Mouse (Mus musculus): ENCODE measurements around the gene Naa35.

DNA sequence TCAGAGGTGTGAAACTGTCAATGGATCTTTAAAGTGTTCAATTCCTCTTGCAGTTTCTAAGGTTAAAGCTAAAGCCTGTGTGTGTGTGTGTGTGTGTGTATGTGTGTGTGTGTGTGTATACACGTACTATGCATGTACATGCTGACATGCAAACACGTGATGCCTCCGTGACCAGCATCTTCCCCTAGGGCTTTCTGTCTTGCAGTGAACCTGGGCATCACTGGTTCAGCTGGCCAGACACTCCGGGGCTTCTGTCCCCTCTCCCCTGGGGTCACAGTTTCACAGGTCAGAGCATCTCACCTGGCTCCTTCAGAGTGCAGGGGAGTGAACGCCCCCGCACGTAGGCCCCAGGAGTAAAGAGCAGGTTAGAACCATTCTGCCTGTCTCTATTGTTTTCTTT is 88.5 kb downstream of the Naa35 start:
- no peak for TF ChIP-seq CTCF (IDR thresholded peaks at IDR 0.05; ENCODE audit: control insufficient read depth, insufficient read depth, insufficient replicate concordance, low read depth, low read length)
- no peak for TF ChIP-seq POLR2A (IDR thresholded peaks at IDR 0.05; ENCODE audit: control insufficient read depth, low read depth, low read length)
